Mouse (Mus musculus) adrenal gland, adult 2 months (tissue): Measurements from ENCODE around the gene Syt10. TPM values are rescaled to one million over a fixed set of nuclear protein-coding genes. Genes with fewer than 3 reads are reported as not detected.
"Not testable (repeated sequence)": the region's sequence is repeated elsewhere in the genome, so short reads cannot be mapped to it uniquely, and the experiment has no call there.

Experiments used
- DNase-seq: peaks from one replicate; pipeline ENCODE4 v3.0.0; 2021
- long read RNA-seq: library from polyadenylated mRNA; stranded (forward); transcript quantifications from one replicate; pipeline ENCODE4 v2.0.0, GENCODE M21; 2021
- microRNA-seq, 2 experiments: library from miRNA; unstranded; fragments of <30 nt; microRNA quantifications; one replicate each; pipeline ENCODE4 v1.2.0; 2021
- polyA plus RNA-seq: library from polyadenylated mRNA; depleted of rRNA; stranded (reverse); fragments of >200 nt; gene quantifications from 2 replicates; pipeline ENCODE4 v1.2.3, GENCODE M21; 2012; rRNA removed
- total RNA-seq, 2 experiments: library from RNA; stranded (reverse); gene quantifications; 2 replicates each; pipeline ENCODE4 v1.2.3; 2021

Syt10 gene
- total RNA-seq = not detected
- not detected in 2 replicates for polyA plus RNA-seq
- long read RNA-seq = 0 reads

DNA sequence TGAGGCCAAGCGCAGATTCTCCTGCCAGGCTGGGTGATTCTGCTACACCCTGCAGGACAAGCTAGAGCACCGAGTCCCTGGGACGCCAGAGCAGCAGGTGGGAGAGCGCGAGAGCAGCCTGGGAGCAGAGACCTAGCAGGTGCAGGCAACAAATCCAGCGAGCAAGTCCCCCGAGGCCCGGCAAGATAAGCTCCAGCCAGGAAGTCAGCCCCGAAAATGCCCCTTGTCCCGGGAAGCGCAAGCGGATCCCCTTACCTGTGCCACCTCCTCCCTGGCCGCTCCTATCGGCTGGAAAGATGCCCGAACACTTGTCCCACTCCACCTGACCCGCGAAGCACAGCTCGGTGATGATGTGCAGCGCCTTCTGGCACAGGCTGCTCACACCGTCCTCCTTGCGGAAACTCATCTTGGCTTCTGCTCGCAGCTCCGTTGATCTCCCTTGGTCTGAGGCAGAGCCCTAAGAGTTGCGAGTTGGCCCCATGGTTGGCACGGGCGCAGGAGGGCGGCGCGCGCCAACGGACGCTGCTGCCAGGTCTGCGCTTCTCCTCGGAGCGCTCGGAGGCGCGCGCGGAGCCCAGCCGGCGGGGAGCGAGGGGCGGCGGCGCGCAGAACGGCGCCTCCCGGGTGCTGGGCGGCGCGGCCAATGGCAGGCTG is at the start of gene Syt10:
TSS of gene Syt10 (minus strand) at position 497 of the 654 bp plus-strand sequence.
- DNase-seq = peak; percentile 4

DNA sequence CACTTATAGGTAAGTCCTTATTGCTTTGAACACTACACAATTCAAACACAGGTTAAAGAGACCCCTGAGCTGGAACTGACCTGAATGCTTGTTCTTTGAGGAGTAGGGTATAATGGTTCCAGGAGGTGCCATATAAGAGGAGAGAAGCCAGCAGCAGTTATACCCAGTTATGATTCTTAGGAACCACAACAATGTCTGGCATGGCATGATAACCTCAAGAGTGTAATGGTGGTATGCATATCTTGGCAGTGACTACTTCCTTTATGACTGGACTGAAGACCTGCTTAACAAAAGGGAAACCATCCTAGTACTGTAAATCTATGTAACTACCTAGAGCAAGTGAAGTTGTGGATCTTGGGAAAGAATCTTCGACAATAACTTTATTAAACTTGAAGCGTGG is 42.1 kb upstream of the Syt10 start:
- no peak for DNase-seq

DNA sequence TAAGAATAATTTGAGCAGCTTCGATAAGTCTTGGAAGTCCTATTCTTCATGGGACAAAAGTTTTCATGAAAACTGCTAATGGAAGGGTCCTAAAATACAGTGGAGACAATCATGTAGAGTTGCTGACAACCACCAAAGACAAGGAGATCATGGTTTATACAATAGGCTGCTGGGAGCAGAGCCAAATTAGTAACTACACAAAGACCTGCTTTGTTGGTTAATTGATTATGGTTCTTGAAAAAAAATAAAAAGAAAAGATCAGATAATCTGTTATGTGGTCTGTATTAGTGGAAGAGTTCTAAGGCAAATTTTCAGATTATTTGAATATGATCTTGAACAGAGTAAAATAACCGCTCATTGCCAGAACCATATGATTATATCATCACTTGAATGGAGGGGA is 37.3 kb upstream of the Syt10 start:
- no peak for DNase-seq

DNA sequence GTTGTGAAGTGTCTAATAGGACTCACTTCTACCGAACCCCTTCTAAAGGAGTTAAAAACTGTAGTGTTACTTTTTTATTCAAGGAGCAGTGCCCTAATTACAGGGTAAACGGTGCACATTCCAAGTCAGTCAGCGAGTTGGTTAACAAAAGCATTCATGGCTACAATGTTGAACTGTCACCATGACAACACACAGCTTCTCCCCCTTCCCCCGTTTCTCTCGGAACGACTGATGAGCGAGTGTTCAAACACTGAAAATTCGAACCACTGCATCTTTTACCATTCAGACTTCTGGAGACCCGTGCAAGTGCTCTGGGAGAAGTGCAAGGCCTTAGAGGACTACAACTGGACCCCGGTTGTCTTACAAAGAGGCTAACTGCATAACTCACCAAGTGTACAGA is 25.6 kb downstream of the Syt10 start:
- DNase-seq = no peak

DNA sequence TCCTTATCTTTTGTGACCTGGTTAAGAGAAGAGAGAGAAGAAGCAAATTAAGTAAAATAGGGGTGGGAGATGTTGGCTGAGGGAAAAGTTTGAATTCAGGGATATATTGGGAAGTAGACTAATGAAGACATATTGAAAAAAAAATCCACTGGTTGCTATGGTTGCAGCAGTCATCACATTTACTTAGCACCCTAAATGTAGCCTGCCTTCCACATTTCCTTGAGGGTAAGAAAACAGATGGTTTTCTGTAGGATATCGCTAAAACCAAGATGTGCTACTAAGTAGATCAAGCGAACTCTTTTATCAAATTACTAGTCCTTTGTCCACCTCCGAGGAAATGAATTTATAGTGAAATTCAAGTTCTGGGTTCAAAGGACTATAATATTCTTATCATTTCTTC is 37.2 kb downstream of the Syt10 start:
- DNase-seq = no peak

GRCm38 (mm10) chr15:89779928-89780327 is 61.7 kb downstream of the Syt10 start:
- no peak for DNase-seq

GRCm38 (mm10) chr15:89766016-89766415 is 75.6 kb downstream of the Syt10 start:
- DNase-seq = not testable (repeated sequence)

- DNase-seq = no peak
These were observed 108.0 kb downstream of the Syt10 start for GRCm38 (mm10) chr15:89733611-89734010.

Small RNA genes within 50 kb of the gene (microRNA-seq; reads per million reads assigned to microRNA genes)
- 0 reads per million in 2 experiments for gene Gm24643

Other genes with a start within 250 kb of the Syt10 start
- 10 to 100 TPM in 1 of 2 experiments, 1 to 10 TPM in 1; 8.6 to 10.3 TPM for gene Rabl2, start 249.9 kb downstream of the Syt10 start, total RNA-seq
- 6.4 and 7.2 TPM in 2 replicates for gene Rabl2, start 249.9 kb downstream of the Syt10 start, polyA plus RNA-seq